Mouse (Mus musculus) forebrain, postnatal 0 days (tissue): ENCODE data around the gene Prpsap1. TPM values are rescaled to one million over a fixed set of nuclear protein-coding genes. Genes with fewer than 3 reads are reported as not detected.
A peak's percentile ranks its signal among the peaks of the same experiment; 100 is the strongest.

Experiments
- ATAC-seq: fragments of 200-750 bp; cut with Nextera tagmentation; 2 replicates; pipeline ENCODE4 v1.8.0; 2017; ENCODE audit warnings: mild to moderate bottlenecking, moderate library complexity
- DNase-seq: peaks from one replicate; pipeline ENCODE4 v3.0.0-alpha.2; 2015
- H3K27ac ChIP-seq: fragments of 300-500 bp; sonication (generic); 2 replicates; pipeline ENCODE4 v1.5.1; 2014; ENCODE audit warnings: low read depth, mild to moderate bottlenecking, antibody characterized with exemption, low read length, moderate library complexity, mixed read lengths
- H3K27me3 ChIP-seq: fragments of 300-500 bp; sonication (generic); 2 replicates; pipeline ENCODE4 v1.6.1; 2014; ENCODE audit warnings: mild to moderate bottlenecking, low read length, mixed read lengths; ENCODE audit not compliant: insufficient read depth
- H3K36me3 ChIP-seq: fragments of 300-500 bp; sonication (generic); 2 replicates; pipeline ENCODE4 v1.6.1; 2014; ENCODE audit warnings: mild to moderate bottlenecking, moderate library complexity; ENCODE audit not compliant: insufficient read depth
- H3K4me1 ChIP-seq: fragments of 300-500 bp; sonication (generic); 2 replicates; pipeline ENCODE4 v1.6.1; 2014; ENCODE audit warnings: antibody characterized with exemption; ENCODE audit not compliant: insufficient read depth
- H3K4me2 ChIP-seq: fragments of 300-500 bp; sonication (generic); 2 replicates; pipeline ENCODE4 v1.6.1; 2014; ENCODE audit warnings: low read depth, mild to moderate bottlenecking, moderate library complexity
- H3K4me3 ChIP-seq: fragments of 300-500 bp; sonication (generic); 2 replicates; pipeline ENCODE4 v1.5.1; 2014; ENCODE audit warnings: low read depth, low read length, mixed read lengths
- H3K9ac ChIP-seq: fragments of 300-500 bp; sonication (generic); 2 replicates; pipeline ENCODE4 v1.6.1; 2014; ENCODE audit warnings: mild to moderate bottlenecking
- H3K9me3 ChIP-seq: fragments of 300-500 bp; sonication (generic); 2 replicates; pipeline ENCODE4 v1.6.1; 2016; ENCODE audit warnings: low read length
- CTCF ChIP-seq: sonication (generic); IDR thresholded peaks from 2 replicates; pipeline ENCODE4 v1.5.1; 2016; ENCODE audit warnings: antibody characterized with exemption, control low read depth, low read depth
- WGBS: fragments of 180-500 bp; shearing (Covaris S2); extraction: QIAGEN DNeasy Blood & Tissue Kit; methylation state at CpG from one replicate; pipeline ENCODE4 v1.1.7; 2014; 5-methylcytosine and 5-hydroxymethylcytosine counted together
- polyA plus RNA-seq: library from polyadenylated mRNA; unstranded; fragments of >200 nt; fragmentation: Nextera tagmentation; extraction: Ambion mirVana; gene quantifications from 2 replicates; pipeline ENCODE4 v1.2.1, GENCODE M21; 2015
- total RNA-seq: library from RNA; depleted of rRNA; stranded (reverse); fragments of >200 nt; gene quantifications from 2 replicates; pipeline ENCODE4 v1.2.3, GENCODE M21; 2014

The Prpsap1 gene
- total and polyA plus RNA-seq, 2 experiments from 2014 or later, result 96.0 to 158 TPM

DNA sequence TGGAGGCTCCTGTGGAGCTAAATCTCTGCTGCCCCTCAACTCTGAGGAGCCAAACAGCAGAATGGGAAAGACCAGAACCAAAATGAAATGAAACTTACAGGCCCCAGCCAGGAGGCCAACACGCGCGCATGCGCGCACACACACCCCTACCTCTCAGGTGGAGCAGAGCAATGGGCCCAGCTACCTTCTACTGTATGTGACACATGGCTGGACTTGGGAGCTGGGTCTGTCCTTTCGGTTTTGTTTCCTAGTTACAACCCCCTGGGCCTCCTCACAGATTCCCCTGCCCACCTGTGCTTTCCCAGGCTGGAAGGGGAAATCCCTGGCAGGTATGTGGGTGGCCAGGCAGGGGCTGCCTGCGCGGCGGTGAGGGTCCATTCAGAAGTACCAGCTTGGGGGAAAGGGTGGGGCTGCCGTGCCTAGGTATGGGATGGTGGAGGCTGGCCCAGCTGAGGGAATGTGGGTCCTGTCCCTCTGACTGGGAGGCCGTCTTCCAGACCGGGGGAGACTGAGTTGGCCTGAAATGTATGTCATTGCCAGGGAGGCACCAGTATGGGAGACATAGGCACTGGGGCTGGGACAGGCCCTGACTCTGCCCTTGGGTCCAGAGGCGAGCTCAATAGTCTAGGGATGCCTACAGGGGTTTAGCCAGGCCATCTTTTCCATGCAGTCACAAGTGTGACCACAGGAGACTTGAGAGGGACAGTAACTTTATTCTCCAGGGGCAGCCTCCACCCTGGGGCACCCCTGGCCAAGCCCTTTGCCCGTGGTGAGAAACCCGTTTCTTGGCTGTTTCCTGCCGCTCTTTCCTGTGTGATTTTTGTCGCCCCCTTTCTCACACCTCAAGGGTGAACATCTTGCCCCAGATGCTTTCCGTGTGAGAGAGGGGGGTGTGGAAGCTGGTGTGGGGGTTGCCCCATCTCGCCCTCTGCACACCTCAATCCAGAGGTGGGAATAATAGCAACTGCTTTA, 54.4 kb downstream of the Prpsap1 start:
- peaks cover 16% of the 10 kb centered on the region for H3K36me3 ChIP-seq
- no peak for DNase-seq
- H3K9ac ChIP-seq, result no peak overlapping the region
- ATAC-seq, result no peak
- H3K4me2 ChIP-seq, result no peak overlapping the region
- 0 out of 2 replicates have a peak, but pooled peaks cover 4% of the 10 kb centered on the region for H3K4me1 ChIP-seq
- no peak overlapping the region for H3K27ac ChIP-seq
- H3K4me3 ChIP-seq, result no peak overlapping the region
- no peak for TF ChIP-seq CTCF
- H3K27me3 ChIP-seq, result no peaks in the 10 kb centered on the region
- H3K9me3 ChIP-seq, result no peaks in the 10 kb centered on the region
- WGBS, result 85% methylated on average over 19 of the region's 19 CpGs

GRCm38 (mm10) chr11:116437541-116437940, 56.5 kb downstream of the Prpsap1 start:
- H3K4me2 ChIP-seq, result no peak overlapping the region
- TF ChIP-seq CTCF, result no peak

GRCm38 (mm10) chr11:116436725-116437331, 57.2 kb downstream of the Prpsap1 start:
- ATAC-seq, result no peak
- TF ChIP-seq CTCF, result no peak
- H3K36me3 ChIP-seq, result peaks cover 16% of the 10 kb centered on the region
- H3K27ac ChIP-seq, result no peak overlapping the region
- WGBS, result 65% methylated on average over 4 of the region's 4 CpGs
- H3K27me3 ChIP-seq, result no peaks in the 10 kb centered on the region
- 0 out of 2 replicates have a peak overlapping the region, but pooled peaks have one; percentile 0 for H3K9ac ChIP-seq
- H3K4me3 ChIP-seq, result no peak overlapping the region
- H3K9me3 ChIP-seq, result no peaks in the 10 kb centered on the region
- DNase-seq, result no peak
- H3K4me2 ChIP-seq, result peak overlapping the region; percentile 1; the same call in 1 of the 2 replicates
- 0 out of 2 replicates have a peak, but pooled peaks cover 4% of the 10 kb centered on the region for H3K4me1 ChIP-seq

More at GRCm38 (mm10) chr11:116437541-116437940, 56.5 kb downstream of the Prpsap1 start:
- ATAC-seq, result no peak
- peaks cover 16% of the 10 kb centered on the region for H3K36me3 ChIP-seq
- no peak overlapping the region for H3K27ac ChIP-seq
- no peak overlapping the region for H3K4me3 ChIP-seq
- no peaks in the 10 kb centered on the region for H3K9me3 ChIP-seq
- DNase-seq, result no peak
- H3K4me1 ChIP-seq, result 0 out of 2 replicates have a peak, but pooled peaks cover 4% of the 10 kb centered on the region
- no peak overlapping the region for H3K9ac ChIP-seq
- 84% methylated on average over 11 of the region's 11 CpGs for WGBS
- no peaks in the 10 kb centered on the region for H3K27me3 ChIP-seq

DNA sequence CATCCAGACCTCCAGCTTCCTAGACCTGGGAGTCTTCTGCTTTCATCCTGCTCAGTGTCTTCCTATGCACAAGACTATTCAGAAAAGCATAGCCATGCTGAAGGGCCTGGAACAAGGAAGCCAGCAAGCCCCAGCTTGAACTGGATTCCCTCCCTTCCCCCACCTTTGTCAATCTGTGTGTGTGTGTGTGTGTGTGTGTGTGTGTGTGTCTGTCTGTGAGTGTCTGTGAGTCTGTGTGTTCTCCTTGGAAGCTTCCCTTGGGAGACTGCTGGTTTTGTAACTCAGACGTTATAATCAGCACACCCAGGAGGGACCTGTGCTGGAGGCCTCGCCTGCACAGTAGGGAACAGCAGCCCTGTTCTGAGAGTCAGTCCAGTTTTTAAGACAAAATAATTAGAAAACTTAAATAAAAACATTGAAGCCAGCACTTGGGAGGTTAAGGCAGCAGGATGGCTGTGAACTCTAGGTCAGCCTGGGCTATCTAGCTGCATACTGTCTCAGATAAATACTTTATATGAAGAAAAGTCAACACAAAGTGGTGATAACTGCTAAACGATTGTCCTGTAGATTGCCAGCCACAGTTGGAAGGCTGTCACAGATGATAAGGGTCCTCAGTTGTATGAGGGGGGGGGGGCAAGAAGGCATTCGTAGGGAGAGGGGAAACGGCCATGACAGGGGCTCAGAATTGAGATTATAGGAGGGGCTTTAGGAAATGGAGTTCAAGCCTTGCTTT, 57.8 kb downstream of the Prpsap1 start:
- ATAC-seq, result no peak
- 65% methylated on average over 5 of the region's 5 CpGs for WGBS
- H3K4me3 ChIP-seq, result no peak overlapping the region

DNA sequence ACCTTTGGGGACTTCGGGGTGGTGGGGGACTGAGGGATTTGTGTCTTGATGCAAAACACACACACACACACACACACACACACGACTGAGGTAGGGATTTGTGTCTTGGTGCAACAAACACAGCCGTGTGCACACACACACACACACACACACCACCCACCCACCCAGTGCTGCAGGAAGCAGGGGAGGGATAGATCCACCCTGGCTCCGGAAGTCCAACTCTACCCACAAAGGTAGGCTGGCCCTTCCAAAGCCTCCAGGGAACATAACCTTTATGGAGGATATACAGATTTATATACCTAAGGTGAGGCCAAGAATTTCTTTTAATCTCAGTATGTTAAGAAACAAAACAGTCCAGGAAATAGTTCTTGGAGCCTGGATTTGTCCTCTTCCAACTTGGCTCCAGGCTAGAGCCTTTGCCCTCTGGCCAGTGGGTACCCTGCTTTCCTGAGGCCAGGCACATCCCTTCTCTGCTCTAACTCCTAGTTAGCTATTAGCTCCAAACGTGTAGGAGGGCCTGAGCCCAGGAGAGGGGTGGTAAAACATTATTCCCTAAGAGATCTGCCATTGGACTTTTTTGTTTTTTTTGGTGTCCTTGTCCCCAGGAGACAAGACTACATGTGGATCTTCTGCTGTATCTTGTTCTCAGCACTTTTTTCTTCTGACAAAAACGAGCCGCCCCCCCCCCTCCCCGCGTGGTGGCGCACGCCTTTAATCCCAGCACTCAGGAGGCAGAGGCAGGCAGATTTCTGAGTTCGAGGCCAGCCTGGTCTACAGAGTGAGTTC, 58.8 kb downstream of the Prpsap1 start:
- 44% methylated on average over 12 of the region's 12 CpGs for WGBS

More for the DNA sequence above, 57.8 kb downstream of the Prpsap1 start:
- no peaks in the 10 kb centered on the region; the same call in 1 of the 2 replicates for H3K27me3 ChIP-seq
- peak overlapping the region; percentile 73 for H3K4me2 ChIP-seq
- no peak overlapping the region for H3K27ac ChIP-seq
- no peak for TF ChIP-seq CTCF
- no peak for DNase-seq
- H3K9me3 ChIP-seq, result no peaks in the 10 kb centered on the region
- H3K9ac ChIP-seq, result 0 out of 2 replicates have a peak overlapping the region, but pooled peaks have one; percentile 0
- H3K36me3 ChIP-seq, result peaks cover 16% of the 10 kb centered on the region
- H3K4me1 ChIP-seq, result 0 out of 2 replicates have a peak, but pooled peaks cover 4% of the 10 kb centered on the region

More for the DNA sequence above, 58.8 kb downstream of the Prpsap1 start:
- H3K36me3 ChIP-seq, result peaks cover 16% of the 10 kb centered on the region
- no peaks in the 10 kb centered on the region; the same call in 1 of the 2 replicates for H3K27me3 ChIP-seq
- peak overlapping the region; percentile 73 for H3K4me2 ChIP-seq
- TF ChIP-seq CTCF, result no peak
- H3K9me3 ChIP-seq, result no peaks in the 10 kb centered on the region
- peak overlapping the region; percentile 92 for H3K27ac ChIP-seq
- ATAC-seq (no peak), DNase-seq (no peak)
- H3K9ac ChIP-seq, result peak overlapping the region; percentile 84
- 0 out of 2 replicates have a peak, but pooled peaks cover 4% of the 10 kb centered on the region for H3K4me1 ChIP-seq
- H3K4me3 ChIP-seq, result peak overlapping the region; percentile 75
